Mouse (Mus musculus) erythroblast, embryonic 14.5 days (primary cell): ENCODE results near the gene Mrps9.

Experiments used
- GATA1 ChIP-seq: IDR thresholded peaks from 2 replicates; pipeline ENCODE4 v1.6.1; 2012; ENCODE audit warnings: low read length, inconsistent platforms, mixed read lengths
- TAL1 ChIP-seq: IDR thresholded peaks from 3 replicates; pipeline ENCODE4 v1.6.1; 2012; ENCODE audit warnings: low read length, inconsistent platforms, mixed read lengths

- TF ChIP-seq TAL1, result no peak
- no peak for TF ChIP-seq GATA1
Observed at GRCm38 (mm10) chr1:42851810-42852209, 777 bp downstream of the Mrps9 start.
